Mouse (Mus musculus) thymus, adult 18-20 months (tissue): ENCODE data around the gene Macrod2.
"Not testable (repeated sequence)": the region's sequence is repeated elsewhere in the genome, so short reads cannot be mapped to it uniquely, and the experiment has no call there.

Experiments
- DNase-seq, 2 experiments: peaks; one replicate each; pipeline ENCODE4 v3.0.0; 2022; ENCODE audit warnings: mixed read lengths in 2 of 2

Gene Macrod2

GRCm38 (mm10) chr2:140704146-140704545, 309.0 kb downstream of the Macrod2 start:
- no peak for DNase-seq

GRCm38 (mm10) chr2:140705278-140705677, 310.2 kb downstream of the Macrod2 start:
- DNase-seq = no peak

- no peak for DNase-seq
Measured at GRCm38 (mm10) chr2:140707550-140707949, 312.4 kb downstream of the Macrod2 start.

GRCm38 (mm10) chr2:140715822-140716221, 320.7 kb downstream of the Macrod2 start:
- DNase-seq = no peak

GRCm38 (mm10) chr2:140717407-140717806, 322.3 kb downstream of the Macrod2 start:
- DNase-seq = no peak

GRCm38 (mm10) chr2:140732616-140733183, 337.6 kb downstream of the Macrod2 start:
- DNase-seq = no peak

GRCm38 (mm10) chr2:140740511-140740910, 345.4 kb downstream of the Macrod2 start:
- no peak for DNase-seq

GRCm38 (mm10) chr2:140742954-140743353, 347.8 kb downstream of the Macrod2 start:
- not testable (repeated sequence) for DNase-seq

GRCm38 (mm10) chr2:140758881-140759280, 363.8 kb downstream of the Macrod2 start:
- no peak for DNase-seq

- no peak for DNase-seq
Measured at GRCm38 (mm10) chr2:140759732-140760131, 364.6 kb downstream of the Macrod2 start.

GRCm38 (mm10) chr2:140760137-140760536, 365.0 kb downstream of the Macrod2 start:
- DNase-seq = no peak

GRCm38 (mm10) chr2:140763076-140763891, 368.2 kb downstream of the Macrod2 start:
- DNase-seq = no peak

- DNase-seq = no peak
Measured at GRCm38 (mm10) chr2:140769473-140769872, 374.4 kb downstream of the Macrod2 start.

GRCm38 (mm10) chr2:140772825-140773224, 377.7 kb downstream of the Macrod2 start:
- DNase-seq = no peak

- DNase-seq = no peak
Measured at GRCm38 (mm10) chr2:140773456-140773855, 378.3 kb downstream of the Macrod2 start.

GRCm38 (mm10) chr2:140774808-140775370, 379.8 kb downstream of the Macrod2 start:
- DNase-seq = no peak

- no peak for DNase-seq
Measured at GRCm38 (mm10) chr2:140775448-140776101, 380.5 kb downstream of the Macrod2 start.

GRCm38 (mm10) chr2:140778212-140778611, 383.1 kb downstream of the Macrod2 start:
- DNase-seq = no peak

GRCm38 (mm10) chr2:140783041-140783440, 387.9 kb downstream of the Macrod2 start:
- no peak for DNase-seq

- no peak for DNase-seq
Measured at GRCm38 (mm10) chr2:140784626-140785025, 389.5 kb downstream of the Macrod2 start.

- no peak for DNase-seq
Measured at GRCm38 (mm10) chr2:140790363-140790762, 395.3 kb downstream of the Macrod2 start.

GRCm38 (mm10) chr2:140793886-140794608, 398.9 kb downstream of the Macrod2 start:
- no peak for DNase-seq

- no peak for DNase-seq
Measured at GRCm38 (mm10) chr2:140811693-140812092, 416.6 kb downstream of the Macrod2 start.
